Mouse (Mus musculus) gastrocnemius, adult 18-20 months (tissue): Measurements from ENCODE around the gene Sars2. TPM values are rescaled to one million over a fixed set of nuclear protein-coding genes. Genes with fewer than 3 reads are reported as not detected.

ENCODE experiments used
- DNase-seq: peaks from one replicate; pipeline ENCODE4 v3.0.0; 2021; ENCODE audit warnings: low spot score
- total RNA-seq, 2 experiments: library from RNA; stranded (reverse); gene quantifications; 2 replicates each; pipeline ENCODE4 v1.2.3; 2021

Gene Sars2
- total RNA-seq, 2 experiments from 2014 or later: 12.3 to 14.0 TPM

DNA sequence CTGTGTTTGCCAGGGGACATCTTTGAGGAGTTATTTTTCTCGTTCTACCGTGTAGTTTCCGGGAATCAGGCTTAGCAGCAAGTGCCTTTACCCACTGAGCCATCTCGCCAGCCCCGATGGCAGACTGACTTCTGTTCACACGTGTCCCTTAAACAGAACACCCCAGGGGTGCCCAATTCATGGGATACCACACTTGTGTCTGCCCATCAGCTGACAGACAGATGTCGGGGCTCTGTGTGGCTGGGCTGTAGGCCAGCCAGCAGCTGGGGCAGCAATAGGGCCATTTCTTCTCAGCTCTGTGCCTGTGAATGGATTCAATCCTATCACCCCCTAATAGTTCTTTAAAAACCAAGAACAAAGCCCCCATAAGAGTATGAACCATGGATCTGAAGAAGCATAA, 33.3 kb downstream of the Sars2 start:
- no peak for DNase-seq

DNA sequence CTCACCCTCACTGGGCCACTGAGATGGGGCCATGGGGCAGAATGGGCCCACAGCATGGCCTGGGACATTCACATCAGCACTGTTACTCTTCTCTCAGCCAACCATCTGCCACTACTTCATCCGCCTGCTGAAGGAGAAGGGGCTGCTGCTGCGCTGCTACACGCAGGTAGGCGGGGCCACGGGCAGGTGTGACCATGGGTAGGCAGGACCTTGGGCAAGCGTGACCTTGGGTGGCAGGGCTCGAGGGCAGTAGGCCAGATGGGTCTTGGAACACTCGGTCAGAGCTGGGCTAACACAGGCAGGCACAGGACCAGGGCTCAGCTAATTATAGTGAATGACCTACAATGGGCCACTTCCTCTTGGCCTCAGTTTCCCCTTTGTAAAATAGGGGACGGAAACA, 37.0 kb downstream of the Sars2 start:
- DNase-seq: no peak

DNA sequence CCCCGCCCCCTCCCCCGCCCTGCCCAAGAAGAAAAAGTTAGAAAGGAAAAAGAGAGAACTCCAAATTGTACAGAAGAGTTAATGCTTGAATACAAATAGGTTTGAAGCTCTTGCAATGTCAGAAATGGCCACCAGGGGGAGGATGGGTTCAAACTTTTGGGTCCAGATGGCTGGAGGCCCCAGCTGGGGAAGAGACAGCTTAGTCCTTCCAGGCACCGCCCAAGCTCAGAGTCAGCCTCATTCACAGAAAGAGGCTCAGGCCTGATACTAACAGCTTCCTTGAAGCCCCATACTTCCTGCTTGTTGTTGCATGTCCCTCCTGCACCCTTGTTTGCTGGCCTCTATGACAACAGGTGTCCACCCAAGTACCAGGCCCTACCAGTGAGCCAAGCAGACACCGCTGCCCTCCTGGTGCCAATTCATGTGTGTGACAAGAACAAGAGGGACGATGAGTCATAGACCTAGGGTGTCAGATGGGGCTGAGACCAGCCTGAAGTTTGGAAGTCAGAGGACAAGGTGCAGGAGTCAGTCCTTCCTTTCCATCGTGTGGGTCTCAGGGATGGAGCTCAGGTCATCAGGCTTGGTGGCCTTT, 38.4 kb downstream of the Sars2 start:
- DNase-seq: peak; percentile 92

DNA sequence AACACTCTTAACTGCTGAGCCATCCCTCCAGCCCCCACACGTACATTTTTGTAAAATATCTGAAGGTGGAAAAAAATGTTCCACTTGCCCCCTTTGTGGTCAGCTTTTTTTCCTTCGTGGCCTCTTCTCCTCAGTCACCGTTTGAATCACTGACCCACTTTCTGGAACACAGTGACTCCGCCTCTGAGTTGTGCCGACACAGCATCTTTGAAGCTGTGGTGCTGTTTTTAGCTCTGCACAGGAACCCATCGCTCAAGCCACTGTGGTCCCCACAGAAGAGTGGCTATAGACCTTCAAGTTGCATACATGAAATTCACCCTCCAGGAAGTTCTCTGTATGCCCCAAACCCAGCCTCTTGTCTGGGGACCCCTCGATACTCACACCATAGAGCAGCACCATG, 39.1 kb downstream of the Sars2 start:
- DNase-seq: peak; percentile 61

DNA sequence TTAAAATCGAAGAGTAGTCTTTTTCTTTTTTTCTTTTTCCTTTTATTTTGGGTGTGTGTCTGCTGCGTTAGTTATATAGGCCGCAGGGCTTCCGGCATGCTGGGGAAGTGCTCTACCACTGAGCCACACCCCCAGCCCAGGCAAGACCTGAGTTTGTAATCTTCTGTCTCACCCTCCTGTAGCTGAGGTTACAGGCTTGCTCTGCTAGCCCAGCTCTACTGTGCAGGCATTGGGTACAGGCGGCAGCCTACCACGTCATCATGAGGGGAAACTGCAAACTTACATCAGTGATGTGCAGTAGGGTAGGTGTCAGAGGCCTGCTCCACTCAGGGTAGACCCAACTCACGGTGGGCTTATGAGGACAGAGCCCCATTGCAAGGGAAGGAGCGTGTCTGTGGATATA, 39.5 kb downstream of the Sars2 start:
- no peak for DNase-seq

DNA sequence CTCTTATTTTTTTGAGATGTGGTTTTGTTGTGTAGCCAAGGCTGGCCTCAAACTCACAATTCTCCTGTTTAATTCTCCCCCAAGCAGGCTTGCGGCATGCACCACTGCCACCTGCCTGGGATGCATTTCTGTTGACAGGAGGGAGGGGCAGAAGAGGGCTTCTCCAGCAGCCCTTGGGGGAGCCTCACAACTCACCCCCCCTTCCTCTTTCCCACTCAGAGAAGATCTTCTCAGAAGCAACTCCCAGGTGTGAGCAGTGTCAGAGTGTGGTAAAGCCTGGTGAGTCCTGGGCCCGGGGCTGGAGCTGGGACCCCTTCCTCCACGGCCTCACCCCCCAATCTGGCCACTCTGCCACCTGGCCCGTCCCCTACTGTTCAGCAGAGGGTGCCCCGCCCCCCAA, 43.4 kb downstream of the Sars2 start:
- DNase-seq: no peak

DNA sequence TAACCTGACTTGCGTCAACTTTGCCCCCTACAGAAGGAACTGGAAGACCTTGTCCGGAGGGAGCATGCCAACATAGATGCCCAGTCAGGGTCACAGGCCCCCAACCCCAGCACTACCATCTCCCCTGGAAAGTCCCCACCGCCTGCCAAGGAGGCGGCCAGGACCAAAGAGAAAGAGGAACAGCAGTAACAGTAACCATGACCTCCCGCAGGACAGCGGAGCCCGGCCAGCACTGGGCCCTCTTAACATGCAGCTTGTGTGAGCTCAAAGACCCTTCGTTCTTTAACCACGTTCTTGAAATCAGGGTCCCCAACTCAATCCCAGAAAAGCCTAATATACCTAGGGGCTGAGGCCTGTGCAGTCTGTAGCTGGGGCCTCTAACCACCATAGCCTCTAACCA, 46.1 kb downstream of the Sars2 start:
- DNase-seq: no peak

DNA sequence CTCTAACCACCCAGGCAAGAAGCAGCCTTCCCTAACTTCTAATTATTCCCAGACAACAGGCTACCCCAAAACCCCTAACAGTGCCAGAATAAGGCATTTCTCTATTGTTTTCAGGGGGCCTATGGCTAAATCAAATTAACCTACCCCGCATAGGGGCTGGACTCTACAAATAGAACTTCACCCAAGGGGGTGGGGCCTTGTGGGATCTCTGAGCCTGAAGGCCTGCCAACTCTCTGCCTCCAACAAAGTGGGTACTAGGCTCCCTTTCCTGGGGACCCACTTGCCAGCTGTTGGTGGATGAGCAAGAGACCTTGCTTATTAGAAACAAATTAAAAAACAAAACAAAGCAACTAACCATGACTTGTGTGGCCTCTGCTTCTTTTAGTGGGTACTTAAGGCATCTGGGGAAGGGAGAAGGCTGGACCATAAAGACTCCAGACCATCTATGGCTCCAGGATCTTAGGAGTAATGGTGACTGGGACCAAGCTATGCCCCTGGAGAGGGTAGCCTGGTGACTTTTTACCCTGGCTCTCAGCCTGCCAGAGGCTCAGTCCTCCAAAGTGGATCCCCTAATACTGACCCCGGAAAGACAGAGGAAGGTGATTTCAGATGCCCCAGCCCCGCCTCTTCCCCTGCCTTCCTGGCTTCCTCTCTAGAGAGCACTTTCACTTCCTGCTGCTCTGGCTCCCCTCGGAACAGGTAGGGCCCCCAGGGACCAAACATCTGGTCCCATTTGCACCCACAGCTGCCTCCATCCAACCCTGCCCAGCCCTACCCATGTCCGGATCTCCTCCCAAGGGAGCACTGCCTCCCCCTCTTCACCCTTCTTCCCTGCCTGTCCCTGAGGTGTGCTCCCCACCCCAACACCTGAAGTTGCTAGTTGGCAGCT, 46.8 kb downstream of the Sars2 start, which contains the start of gene Rinl:
Gene Rinl, plus strand, starts transcription at position 663 of the 889 bp plus-strand sequence.
- DNase-seq: no peak

DNA sequence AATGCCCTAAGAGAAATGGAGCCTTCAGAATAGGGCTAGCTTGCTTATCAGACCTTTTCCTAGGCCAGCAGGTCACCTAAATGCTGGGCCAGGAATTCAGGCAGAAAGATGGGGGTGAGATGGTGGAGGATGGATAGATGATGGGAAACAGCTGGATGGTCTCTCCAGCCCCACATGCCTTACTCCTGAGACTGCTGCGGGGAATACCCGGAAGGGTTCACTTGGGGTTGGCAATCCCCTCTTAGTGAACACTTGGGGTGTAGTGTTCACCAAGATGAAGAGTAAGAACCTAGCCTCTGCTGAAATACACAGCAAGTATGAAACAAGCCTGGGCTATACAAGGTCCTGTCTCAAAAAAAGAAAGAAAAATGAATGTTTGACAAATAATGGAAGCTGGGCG, 47.4 kb downstream of the Sars2 start:
- no peak for DNase-seq

DNA sequence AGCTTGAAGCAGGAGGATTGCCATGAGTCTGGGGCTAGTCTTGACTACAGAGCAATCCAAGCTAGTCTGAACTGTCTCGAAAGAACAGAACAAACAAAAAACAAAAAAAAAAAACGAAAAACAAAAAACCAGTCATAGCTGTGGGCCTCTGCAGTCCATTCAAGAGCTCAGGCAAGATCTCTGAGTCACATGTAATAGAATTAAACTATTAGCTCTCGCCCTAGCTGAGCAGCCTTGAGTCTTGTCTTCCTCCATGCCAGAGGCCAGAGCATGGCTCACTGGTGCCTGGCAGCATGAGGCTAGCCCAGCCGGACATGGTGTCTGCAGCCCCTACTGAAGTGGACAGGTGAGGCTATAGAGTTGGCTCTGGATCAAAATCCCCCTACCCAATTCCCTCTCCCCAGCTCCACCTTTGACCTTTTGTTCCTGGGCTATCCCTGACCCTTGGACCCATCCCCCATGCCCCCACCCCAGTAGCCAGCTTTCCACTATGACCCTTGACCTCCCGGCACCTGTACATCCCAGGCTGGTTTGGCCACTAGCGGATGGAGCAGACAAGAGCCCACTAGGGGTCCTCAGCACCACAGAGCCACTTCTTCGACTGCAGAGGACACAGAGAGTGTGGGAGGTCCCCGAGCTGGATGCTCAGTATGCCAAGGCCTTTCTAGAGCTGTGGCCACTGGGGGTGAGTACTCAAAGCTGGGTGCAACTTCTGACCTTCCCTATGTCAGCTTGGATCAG, 48.4 kb downstream of the Sars2 start:
- no peak for DNase-seq

DNA sequence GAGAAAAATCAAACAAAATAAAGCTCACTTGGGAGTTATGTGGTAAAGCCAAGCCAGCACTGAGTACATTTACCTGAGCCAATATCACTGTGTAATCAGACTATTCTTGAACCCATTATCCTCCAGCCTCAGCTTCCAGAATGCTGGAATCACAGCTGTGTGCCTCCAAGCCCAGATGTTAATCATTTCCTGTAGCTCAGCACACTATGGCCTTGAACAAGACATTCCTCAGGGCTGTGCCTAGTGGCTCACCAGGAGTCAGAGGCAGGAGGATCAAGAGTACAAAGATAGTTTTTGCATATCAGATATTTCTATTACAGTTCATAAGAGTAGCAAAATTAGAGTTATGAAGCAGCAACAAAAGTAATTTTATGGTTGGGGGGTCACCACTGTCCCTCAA, 49.9 kb downstream of the Sars2 start:
- DNase-seq: no peak

DNA sequence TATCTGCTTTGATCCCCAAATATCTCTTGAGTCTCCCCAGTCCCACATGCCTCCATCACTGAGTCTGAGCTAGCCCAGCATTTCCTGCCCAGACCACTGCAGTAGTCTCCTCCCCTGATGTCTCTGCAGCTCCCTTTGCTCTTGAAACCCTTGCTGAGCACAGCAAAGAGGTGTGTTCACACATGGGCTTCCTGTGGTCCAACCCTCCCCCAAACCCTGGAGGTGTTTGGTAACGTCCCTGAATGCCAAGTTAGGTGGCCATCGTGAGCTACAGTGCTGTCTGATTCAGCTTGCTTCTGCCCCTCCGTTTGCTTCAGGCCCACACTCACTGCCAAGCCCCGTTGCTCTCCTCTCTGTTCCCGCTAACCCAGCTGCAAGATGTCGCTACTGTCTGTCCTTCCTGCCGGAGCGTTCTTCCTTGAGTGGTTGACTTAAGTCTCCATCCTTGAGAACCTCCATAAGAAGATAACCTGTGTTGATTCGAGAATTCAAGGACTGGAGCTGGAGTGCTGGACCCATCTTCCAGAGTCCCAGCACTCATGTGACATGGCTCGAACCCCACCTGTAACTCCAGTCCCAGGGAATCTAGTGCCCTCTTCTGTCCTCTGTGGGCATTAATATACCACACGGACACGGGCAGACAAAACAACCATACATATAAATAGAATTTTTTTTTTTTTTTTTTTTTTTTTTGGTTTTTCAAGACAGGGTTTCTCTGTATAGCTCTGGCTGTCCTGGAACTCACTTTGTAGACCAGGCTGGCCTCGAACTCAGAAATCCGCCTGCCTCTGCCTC, 50.8 kb downstream of the Sars2 start:
- DNase-seq: no peak

DNA sequence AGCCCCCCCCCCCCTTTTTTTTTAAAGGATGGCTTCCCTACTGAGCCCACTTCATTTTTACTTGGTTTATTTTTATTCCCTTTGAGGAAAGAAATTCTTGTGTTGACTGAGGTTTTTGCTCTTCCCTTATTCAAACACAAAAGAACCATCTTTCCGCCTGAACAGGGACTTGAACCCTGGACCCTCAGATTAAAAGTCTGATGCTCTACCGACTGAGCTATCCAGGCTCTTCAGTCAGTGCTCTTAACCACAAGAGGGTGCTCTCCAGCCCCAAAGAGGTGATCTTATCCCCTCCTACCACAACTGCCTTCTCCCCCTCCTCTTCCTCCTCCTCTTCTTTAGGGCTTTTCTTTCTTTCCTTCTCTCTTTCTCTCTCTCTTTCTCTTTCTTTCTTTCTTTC, 52.0 kb downstream of the Sars2 start:
- DNase-seq: no peak

DNA sequence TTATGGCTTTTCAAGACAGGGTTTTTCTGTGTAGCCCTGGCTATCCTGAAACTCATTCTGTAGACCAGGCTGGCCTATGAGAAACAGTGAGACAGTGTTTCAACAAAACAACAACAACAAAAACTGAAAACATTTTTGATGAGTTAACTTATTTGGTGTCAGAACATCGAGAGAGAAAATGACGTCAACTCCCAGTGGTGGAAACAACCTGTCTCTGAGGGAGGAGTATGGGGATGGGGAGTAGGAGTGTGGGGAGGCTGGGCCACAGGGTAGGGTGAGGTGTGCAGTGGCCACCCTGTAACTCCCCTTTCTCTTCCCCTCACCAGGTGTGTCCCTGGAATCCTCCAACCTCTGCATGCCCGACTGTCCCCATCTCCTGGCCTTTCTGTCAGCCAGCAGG, 52.7 kb downstream of the Sars2 start:
- DNase-seq: no peak

DNA sequence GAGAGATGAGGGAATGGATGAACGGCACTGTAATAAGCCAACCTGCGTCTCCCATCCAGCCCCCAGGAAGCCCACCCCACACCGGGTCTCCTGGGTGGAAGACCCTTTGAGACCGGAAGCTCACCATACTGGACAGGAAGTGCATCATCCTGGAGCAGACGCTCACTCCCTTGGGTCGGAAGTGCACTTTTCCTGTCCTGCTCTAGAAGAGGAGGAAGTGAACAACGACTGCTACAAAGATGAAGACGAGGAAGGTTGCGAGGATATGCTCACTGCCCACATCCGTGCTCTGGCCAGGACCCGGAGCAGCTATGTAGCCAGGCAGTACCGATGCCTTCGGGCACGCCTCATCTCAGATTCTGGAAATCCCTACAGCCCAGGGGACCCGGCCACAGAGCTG, 54.0 kb downstream of the Sars2 start:
- DNase-seq: no peak

DNA sequence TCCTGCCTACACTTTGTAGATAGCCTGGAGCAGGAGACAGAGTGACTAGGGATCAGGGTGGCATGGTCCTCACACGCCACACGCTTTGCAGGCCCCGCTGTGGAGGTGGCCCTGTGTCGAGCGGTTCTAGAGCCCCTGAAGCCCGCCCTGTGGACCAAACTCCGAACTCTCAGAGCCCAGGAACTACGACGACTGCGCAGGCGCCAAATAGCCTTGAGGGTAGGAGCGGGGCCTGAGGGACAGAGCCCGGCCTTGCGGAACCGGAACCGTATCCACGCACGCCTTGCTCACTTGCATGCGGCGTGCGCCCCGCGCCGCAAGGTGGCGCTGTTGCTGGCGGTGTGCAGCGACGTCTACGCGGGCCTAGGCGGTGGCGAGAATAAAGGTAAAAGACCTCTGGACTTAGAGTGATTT, 54.8 kb downstream of the Sars2 start:
- DNase-seq: peak; percentile 79

DNA sequence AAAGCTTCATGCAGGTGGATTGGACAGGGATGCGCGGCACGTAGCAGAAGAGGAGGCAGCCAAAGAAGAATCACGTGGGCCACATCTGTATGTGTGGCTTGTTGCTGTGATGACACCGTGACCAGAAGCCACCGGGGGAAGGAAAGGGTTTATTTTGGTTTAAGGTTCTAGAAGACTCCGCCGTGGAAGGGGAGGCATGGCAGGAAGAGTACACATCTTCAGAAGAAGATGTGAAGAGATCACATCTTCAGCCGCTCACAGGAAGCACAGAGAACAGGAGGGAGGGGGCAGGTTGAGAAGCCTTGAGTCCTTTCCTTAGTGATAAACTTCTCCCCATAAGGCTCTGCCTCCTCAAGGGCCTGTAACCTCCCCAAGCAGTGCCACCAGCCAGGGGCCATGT, 58.2 kb downstream of the Sars2 start:
- DNase-seq: no peak

DNA sequence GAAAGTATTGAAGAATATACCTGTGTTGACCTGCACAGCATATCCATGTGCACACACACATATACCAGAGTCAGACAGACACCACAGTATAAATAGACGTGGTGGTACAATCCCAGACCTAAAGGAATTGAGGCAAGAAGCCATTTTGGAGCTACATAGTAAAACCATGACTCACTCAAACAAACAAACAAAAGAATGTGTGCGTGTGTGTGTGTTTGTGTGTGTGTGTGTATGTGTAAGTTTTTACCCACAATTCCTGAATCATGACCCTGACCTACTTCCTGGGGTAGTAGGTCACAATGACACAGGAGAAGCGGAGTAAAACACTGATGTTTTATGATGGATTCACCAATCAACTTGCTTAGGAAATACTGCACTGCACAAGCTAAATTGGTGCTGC, 59.7 kb downstream of the Sars2 start:
- no peak for DNase-seq

DNA sequence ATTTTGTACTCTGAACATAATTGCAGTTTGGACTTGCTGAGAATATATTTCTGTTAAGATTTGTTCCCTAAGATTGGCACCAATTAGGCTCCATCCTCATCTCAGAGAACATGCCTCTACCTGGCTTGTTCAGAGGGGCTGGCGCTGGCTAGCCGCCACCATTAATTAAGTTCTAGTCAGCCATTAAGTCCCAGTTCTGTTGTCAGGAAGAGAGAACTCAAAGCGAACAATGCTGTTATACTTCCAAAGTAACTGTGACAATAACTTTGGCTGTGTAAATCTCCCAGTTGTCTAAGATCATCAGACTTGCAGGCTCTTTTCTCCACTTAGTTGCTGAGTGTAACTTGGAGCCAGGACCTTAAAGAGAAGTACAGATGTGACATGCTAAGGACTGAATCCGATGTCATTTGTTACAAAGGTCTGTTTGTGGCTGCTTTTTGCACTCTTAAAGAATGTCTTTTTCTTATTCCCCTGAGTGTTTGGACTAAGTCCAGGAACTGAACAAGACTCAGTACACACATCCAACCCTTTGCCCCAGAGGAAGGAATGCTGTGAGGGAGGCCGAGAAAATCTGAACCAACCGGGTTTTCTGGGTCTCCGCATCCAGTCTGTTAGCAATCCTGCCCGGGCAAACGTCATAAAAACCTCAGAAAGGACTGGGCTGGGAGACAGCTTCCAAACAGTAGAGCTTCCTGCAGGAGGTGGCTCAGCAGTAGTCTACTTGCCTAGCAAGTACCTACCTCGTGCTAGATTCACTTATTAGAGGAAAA, 60.3 kb downstream of the Sars2 start:
- DNase-seq: peak; percentile 45

DNA sequence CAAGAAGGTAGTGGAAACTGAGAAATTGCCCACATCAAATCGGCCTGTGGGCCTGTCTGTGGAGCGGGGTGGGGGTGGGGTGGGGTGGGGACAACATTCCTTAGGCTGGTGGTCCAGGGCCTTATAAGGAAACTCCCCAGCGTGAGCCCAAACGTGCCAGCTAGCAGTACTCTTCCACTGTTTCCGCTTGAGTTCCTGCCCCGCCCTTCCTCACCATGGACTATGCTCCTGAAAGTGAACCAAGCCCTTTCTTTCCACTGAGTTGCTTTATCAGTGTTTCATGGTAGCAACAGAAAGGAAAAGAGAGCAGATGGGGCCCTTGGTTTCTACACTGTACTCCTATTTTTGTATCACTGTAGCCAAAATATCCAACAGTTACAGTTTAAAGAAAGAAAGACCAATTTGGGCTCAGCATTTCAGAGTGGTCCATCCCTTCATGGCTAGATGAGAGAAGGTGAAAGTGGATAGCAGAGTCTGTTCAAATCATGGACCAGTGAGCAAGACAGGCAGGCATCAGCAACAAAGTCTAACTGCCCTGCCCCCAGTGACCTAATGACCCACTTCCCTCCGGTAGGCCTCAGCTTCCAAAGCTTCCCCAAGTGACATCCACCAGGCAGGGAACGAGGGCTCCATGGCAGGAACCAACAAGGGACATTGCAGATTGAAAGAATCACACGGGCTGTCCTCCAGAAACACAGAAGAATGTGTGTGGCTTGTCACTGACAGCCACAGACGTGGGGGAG, 61.2 kb downstream of the Sars2 start:
- no peak for DNase-seq
